Mouse (Mus musculus) CD4-positive helper T cell, adult 2 months (primary cell): ENCODE results near the gene Gm5089.
A peak's percentile ranks its signal among the peaks of the same experiment; 100 is the strongest.

Experiments
- DNase-seq: peaks from one replicate; pipeline ENCODE4 v3.0.0-alpha.2; 2012; ENCODE audit warnings: low read depth, missing footprints, low spot score

The Gm5089 gene

GRCm38 (mm10) chr14:122477971-122478573 is 27.2 kb upstream of the Gm5089 start:
- DNase-seq: no peak

- no peak for DNase-seq
Observed at GRCm38 (mm10) chr14:122477261-122477671, 26.4 kb upstream of the Gm5089 start.

- DNase-seq: no peak
Observed at GRCm38 (mm10) chr14:122476822-122477215, 25.9 kb upstream of the Gm5089 start.

- no peak for DNase-seq
Observed at GRCm38 (mm10) chr14:122476041-122476821, 25.3 kb upstream of the Gm5089 start.

GRCm38 (mm10) chr14:122475557-122476040 is 24.7 kb upstream of the Gm5089 start:
- peak; percentile 31 for DNase-seq

- DNase-seq: peak; percentile 37
Observed at GRCm38 (mm10) chr14:122474891-122475556, 24.1 kb upstream of the Gm5089 start, which contains the start of gene Zic2. TSS of gene Zic2 (plus strand) at chr14:122475435.

GRCm38 (mm10) chr14:122474041-122474890 is 23.4 kb upstream of the Gm5089 start:
- no peak for DNase-seq

- DNase-seq: no peak
Observed at GRCm38 (mm10) chr14:122473211-122473751, 22.4 kb upstream of the Gm5089 start.

- no peak for DNase-seq
Observed at GRCm38 (mm10) chr14:122472647-122473046, 21.7 kb upstream of the Gm5089 start.

- DNase-seq: no peak
Observed at GRCm38 (mm10) chr14:122472161-122472560, 21.2 kb upstream of the Gm5089 start.

GRCm38 (mm10) chr14:122471449-122472085 is 20.7 kb upstream of the Gm5089 start:
- DNase-seq: no peak

GRCm38 (mm10) chr14:122468971-122469755 is 18.2 kb upstream of the Gm5089 start:
- no peak for DNase-seq

- DNase-seq: no peak
Observed at GRCm38 (mm10) chr14:122467926-122468841, 17.3 kb upstream of the Gm5089 start.

- DNase-seq: no peak
Observed at GRCm38 (mm10) chr14:122466756-122467362, 15.9 kb upstream of the Gm5089 start.

GRCm38 (mm10) chr14:122465931-122466490 is 15.1 kb upstream of the Gm5089 start:
- DNase-seq: no peak

- peak; percentile 28 for DNase-seq
Observed at GRCm38 (mm10) chr14:122464763-122465741, 14.1 kb upstream of the Gm5089 start, which contains the start of gene Zic5. TSS of gene Zic5 (minus strand) at chr14:122465677.

- DNase-seq: peak; percentile 22
Observed at GRCm38 (mm10) chr14:122464351-122464762, 13.4 kb upstream of the Gm5089 start.
